Mouse (Mus musculus): ENCODE data around the gene Chrna9. TPM values are rescaled to one million over a fixed set of nuclear protein-coding genes. Genes with fewer than 3 reads are reported as not detected.

Gene Chrna9
- polyA plus RNA-seq (2012; ENCODE audit: low replicate concordance): not detected in 2 replicates

GRCm38 (mm10) chr5:65934783-65935182 lies at the start of gene Chrna9:
Gene Chrna9, plus strand, starts transcription at chr5:65934921.

DNA sequence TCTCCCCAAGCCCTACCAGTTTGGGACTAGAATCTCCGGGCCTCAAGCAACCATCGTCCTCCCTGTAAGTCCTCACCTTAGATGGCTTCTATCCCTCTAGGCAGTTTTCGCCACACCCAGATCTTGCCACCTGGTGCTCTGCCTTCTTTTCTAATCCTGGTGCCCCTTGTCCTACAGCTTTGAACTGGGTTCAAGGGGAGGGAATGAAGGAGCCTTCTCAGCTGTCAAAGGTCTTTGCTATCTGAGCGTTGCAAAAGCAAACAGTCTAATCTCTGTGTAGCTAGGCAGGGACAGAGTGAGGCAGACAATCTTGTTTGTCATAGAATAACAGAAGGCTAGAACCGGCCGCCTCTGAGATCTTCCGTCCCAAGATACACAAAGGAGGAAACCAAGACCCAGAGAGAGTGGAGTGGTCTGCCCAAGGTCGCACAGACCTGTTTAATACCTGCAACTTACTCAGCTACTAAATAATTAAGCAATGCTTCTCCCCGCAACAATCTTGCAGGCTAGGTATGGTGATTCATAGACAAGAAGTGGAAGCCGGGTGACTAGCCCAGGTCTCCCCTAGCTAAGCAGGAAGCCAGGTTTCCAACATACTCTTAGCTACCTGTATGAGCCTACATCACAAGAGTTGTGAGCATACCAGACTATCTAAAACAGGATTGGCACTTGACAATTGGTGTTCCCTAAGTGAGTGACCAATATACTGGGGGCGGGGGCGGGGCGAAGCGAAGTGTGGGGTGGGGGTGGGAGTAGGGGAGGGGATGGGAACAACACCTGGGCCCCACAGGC lies 69.6 kb downstream of the Chrna9 start, which contains the start of gene 9130230L23Rik:
Gene 9130230L23Rik, minus strand, starts transcription at position 152 of the 792 bp plus-strand sequence.

Other genes with a start within 250 kb of the Chrna9 start
- 22.6 and 26.5 TPM in 2 replicates for gene Pds5a, start 236.6 kb upstream of the Chrna9 start, polyA plus RNA-seq (2012; ENCODE audit: low replicate concordance)
- gene N4bp2, start 171.4 kb upstream of the Chrna9 start, polyA plus RNA-seq (2012; ENCODE audit: low replicate concordance): 5.8 and 6.0 TPM in 2 replicates
- gene Rhoh, start 73.7 kb upstream of the Chrna9 start, polyA plus RNA-seq (2012; ENCODE audit: low replicate concordance): 0.97 and 1.7 TPM in 2 replicates
- 0.13 TPM in 1 of 2 replicates, not detected in the other for gene 9130230L23Rik, start 69.4 kb downstream of the Chrna9 start, polyA plus RNA-seq (2012; ENCODE audit: low replicate concordance)
- gene Rbm47, start 238.2 kb downstream of the Chrna9 start, polyA plus RNA-seq (2012; ENCODE audit: low replicate concordance): 3.0 and 5.0 TPM in 2 replicates